Mouse (Mus musculus) A20 (cell line): ENCODE measurements around the gene Sstr5.
A peak's percentile ranks its signal among the peaks of the same experiment; 100 is the strongest.

Experiments
- DNase-seq: peaks from one replicate; pipeline ENCODE4 v3.0.0-alpha.2; 2011; ENCODE audit warnings: low read depth, low spot score

Gene Sstr5

DNA sequence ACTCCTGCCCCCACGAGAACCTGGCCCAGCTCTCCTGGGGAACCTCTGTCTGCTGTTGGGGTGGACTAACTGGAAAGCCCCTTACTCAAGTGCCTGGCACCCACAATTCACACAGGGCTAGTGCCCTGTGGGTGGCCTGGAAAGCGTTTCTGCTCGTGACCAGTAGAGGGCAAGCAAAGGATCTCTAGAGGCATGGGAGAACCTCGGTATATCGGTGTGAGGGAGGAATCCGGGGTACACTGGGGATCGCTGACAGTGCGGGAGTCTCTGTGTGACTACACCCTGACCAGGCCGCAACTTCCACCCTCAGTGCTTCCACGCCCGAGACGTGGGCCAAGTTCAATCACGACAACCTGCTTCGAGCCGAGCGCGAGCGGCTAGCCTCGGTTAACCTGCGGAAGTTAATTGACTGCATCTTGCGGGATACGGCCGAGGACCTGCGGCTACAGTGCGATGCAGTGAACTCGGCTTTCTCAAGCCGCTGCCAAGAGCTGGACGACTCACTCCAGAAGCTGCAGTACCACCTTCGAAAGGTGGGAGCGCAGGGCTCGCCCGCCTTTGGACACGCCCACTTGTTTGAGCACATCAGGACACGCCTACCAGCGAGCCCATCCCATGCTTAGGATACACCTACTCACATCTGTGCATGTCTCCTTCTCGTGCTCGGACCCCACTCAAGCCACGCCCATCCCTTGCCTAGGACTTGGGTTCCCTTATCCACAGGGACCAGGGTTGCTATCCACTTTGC, 22.6 kb downstream of the Sstr5 start:
- DNase-seq: peak; percentile 91

DNA sequence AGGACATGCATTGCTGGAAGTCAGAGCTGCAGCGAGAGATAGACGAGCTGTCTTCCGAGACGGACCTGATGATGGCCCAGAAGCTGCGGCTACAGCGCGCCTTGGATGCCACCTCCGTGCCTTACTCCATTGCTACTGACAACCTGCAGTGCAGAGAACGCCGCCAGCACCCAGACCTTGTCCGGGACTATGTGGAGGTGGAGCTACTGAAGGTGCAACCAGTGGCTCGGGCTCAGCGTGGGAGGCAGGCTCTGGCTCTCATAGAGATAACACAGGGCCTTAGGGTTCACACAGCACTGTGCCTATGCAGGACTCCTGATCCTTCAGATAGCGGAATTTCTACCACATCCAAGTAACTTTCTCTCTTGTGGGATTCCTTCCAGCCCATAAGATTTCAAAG, 25.0 kb downstream of the Sstr5 start:
- DNase-seq: no peak

DNA sequence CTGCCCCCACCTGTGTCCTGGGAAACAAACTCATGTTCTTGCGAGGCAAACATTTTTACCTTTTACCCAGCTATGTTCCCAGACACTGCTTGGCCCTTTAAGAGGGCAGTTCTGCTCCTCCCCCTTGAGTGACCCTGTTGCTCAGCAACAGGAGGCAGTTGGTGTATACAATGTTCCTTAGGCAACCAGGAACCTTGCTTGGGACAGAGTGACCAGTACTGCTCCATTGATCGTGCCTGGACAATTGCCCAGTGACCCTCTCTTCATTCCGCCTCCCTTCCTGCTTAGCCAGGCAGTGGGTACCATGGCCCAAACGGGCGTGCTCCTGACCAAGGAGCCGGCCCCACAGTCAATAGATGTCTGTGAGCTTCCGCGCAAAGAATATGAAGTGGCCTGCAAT, 25.7 kb downstream of the Sstr5 start:
- no peak for DNase-seq

DNA sequence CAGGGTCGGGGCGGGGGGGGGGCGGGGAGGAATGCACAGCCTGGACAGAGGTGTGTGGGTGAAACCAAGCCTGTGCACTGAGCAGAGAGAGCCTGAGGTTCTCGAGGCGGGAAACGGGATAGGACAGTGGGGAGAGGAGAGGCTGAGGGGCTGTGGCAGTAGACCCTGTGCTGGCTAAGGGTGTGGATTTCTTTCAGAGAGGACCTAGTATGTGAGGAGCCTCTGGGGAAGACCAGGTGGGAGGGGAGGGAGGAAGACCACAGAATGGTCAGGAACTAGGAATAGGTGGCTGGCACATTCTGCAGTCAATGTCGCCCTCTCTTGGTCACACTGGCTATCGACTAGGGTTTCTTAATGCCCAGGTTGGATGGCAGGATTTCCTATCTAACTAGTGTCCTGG, 27.3 kb downstream of the Sstr5 start:
- peak; percentile 72 for DNase-seq

DNA sequence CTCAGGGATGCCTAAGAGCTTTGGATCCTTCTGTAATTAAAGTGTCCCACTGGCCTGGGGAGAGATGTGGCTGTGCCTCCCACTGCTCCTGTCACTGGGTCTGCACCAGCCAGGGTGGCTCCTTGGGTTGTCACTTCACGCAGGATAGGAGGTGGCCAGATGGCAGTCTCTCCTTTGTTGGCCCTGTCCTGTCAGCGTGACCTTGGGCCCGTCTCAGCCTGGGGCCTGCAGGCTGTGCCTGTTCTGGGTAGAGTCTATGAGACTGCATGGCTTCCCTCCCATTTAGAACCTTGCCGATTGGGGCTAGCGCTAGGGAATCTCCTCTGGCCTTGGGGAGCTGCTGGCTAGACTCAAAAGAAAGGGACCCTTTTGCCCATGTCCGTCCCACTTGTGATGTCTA, 28.8 kb downstream of the Sstr5 start:
- DNase-seq: no peak

DNA sequence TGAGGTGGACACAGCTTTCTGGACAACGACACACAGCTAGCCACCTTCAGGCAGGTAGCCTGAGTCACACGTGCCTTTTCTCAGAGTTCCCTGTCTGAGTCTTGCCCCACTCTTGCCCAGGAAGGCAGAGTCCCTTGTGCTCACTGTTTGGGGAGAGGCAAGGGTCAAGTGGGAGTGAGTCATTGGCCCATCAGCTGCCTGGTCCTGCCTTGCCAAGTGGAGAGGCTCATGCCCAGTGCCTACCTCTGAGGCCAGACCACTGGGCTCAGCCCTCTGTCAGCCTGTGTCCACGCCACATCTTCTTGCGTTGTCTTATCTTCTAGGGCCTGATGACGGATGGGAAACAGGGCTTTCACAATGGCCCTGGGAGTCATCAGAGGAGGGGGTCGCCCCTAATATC, 29.3 kb downstream of the Sstr5 start:
- no peak for DNase-seq

DNA sequence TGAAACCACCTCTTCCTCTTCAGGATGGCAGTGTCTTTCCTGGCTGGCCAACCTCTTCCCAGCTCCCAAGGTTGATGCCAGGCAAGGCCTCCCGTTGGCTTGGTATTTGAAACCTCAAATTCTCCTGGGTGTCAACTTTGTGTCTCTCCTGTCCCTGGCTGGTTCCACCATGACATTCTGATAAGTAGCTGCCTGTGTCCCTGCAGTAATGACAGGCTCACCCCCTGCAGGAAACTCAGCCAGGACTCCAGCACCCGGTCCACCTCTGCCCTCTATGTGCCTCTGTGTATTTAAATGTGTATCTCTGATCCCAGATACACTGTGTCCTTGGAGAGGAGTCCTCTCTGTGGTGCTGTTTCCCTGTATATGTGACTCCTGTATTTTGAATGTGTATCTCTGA, 30.8 kb downstream of the Sstr5 start:
- DNase-seq: no peak

DNA sequence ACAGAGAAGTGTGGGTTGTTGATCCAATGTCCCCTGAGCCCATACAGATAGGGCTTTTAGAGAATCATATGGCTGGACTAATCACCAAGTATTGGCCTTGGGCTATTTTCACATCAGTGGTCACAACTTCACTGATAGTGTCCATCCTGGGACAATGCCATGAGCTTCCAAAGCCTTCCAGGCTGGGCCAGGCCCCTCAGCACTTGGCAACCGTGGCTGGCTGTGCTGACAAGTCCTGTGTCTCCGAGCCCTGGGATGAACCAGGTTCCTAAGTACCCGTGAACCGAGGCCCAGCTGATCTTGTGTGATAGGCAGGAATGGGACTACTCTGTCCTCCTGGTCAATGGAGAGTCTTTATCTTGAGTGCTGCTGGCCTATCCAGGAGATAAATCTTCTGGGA, 33.0 kb downstream of the Sstr5 start:
- DNase-seq: no peak

DNA sequence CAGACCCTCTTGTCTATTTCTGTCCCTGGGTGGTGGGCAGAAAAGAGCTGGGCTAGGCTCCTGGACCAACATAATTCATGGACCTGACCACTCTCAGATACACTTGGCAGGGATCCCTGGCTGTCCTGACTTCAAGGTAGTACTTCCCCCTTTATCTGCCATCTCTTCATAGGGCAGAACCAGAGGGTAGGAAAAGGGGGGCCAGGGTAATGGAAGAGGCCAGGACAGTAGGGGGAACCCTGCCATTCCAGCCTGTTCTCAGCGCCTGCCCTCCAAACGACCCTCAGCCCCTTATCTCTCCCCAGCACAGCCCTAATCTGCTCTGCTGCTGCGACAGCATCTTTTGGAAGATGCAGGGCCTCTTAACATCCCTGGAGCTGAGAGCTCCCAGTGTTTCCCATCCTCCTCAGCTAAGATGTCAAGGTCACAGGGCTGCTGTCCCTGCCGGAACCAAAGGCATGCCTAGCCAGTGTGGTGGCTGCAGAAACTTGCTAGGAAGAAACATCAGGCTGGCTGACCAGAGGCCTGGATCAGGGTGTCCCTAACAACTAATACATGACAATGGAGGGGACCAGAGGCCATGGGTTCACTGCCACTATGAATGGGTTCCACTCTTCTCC, 33.7 kb downstream of the Sstr5 start:
- no peak for DNase-seq

DNA sequence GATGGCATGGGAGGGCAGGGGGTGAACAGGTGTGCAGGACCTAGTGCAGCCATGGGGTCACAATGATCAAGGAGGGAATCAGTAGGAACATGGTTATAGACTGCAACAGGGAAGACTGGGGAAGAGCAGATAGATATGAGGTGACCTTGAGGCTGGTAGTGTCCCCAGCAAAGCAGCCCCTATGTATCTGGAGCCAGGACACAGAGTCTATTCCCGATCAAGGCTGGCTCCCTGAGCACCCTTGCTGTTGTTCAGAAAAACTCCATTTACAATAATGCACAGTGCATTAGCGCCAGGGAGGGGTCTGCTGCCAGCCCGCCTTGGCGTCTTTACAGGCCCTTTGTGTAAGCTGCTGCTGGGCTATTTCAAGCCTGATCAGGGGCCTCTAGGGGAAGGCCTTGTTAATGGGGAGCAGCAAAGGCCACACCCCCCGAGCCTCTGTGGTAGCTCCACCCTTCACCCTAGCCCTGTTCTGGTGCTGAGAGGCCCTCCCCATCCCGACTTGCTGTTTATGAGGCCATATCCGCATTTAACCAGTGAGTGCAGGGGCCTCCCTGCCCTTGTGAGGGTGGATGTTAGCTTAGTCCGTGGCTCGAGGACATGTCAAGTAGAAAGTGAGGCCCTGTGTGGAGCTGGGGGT, 34.7 kb downstream of the Sstr5 start:
- peak; percentile 96 for DNase-seq

DNA sequence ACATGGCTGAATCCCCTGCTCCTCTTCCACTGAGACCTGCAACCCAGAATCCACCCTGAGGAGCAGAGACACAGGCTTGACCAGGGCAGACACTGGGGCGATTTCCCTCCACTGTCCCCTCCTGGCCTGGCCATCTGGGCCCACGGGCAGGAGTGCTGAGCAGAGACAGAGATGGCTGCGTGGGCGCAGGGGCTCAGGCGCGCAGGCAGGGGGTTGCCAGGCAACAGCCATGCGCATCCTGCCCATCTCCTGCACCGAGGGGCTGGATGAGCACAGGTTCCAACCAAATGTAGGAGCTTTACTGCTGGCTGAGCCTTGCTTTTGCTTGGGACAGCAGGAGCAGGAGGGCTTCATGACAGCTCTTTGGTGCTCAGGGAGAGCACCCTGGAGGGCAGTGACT, 40.5 kb downstream of the Sstr5 start:
- no peak for DNase-seq

DNA sequence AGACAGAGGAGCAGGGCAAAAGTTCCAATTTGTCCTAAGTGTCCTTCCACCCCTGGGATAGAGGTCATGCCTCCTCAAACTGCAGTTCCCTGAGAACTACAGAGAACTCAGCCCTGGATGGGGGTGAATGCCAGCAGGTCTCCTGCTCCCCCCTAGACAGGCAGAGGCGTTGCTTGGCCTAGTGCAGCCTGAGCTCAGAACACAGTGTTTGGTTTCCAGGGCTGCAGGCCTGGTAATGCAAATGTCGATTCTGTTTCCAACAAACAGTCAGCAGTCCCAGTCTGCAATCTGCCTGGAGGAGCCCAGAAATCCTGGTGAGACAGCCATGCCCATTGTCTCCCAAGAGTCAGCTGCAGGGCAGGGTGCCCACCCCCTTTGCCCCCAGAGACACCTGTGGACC, 42.8 kb downstream of the Sstr5 start, which contains the start of gene Tekt4:
Tekt4 (plus strand) TSS at position 344 of the 400 bp plus-strand sequence.
- no peak for DNase-seq

DNA sequence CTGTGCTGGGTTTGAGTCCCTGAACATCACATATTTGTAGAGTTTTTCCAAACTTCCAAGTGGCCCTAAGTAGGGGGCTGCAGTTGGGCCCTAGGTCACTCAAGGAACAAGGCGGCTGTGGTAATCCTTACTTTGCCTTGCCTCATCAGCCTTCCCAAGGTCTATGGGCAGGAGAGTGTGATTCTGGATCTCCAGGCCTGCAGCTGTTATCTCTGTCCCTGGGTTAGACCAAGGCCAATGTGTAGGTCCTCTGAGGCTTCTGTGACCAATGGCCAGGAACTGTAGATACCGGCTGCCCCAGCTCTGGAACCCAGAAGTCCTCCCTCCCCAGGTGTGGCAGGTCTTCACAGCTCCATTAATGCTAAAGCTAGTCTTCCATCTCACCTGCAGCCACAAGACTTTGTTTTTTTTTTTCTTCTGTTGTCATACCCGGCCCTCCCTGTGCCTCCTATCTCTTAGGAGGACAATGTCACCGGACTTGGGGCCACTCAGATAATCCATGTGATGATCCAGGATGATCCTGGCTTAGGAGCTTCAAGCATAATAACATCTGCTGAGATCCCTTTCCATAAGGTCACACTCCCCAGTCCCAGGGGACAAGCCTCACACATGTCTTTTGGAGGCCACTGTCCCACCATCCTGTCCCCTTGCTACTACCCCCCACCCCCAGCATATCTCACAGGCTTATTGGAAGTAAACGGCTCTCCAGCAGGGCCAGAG, 44.7 kb downstream of the Sstr5 start:
- DNase-seq: no peak

DNA sequence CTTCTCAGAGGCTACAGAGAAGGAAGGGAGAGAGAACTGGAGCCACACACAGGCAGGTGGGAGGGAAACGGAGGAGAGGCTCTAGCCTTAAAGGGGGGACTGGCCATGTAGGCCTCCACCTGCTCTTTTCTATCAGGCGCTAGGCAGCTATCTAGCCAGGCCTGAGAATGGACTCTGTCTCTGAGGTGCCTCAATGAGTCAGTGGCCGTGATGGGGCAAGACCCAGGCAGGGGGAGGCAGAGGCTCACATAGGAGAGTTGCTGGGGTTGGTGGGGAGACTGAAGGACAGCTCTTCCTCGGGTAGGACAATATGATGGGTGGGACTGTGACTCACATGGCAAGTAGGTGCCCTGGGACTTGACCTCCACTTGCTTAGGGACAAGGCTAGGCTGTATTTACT, 46.8 kb downstream of the Sstr5 start:
- DNase-seq: no peak

DNA sequence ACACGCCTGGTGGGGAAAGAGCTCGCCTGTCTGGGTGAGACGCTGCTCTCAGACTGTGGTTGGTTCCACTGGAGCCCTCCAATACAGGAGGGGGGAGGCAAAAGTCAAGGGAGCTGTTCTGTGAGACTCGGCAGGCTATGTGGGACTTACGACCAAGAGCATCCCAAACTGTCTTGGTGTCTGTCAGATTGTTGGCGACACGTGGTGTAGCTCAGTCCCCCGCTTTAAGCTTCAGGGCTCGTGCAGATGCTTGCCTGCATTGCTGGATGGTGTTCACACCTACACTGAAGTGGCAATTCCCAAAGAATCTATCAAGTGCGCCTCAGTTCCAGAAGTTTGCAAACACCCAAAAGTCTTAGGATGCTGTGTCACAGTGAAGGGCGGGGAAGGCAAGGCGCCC, 49.2 kb downstream of the Sstr5 start:
- no peak for DNase-seq

DNA sequence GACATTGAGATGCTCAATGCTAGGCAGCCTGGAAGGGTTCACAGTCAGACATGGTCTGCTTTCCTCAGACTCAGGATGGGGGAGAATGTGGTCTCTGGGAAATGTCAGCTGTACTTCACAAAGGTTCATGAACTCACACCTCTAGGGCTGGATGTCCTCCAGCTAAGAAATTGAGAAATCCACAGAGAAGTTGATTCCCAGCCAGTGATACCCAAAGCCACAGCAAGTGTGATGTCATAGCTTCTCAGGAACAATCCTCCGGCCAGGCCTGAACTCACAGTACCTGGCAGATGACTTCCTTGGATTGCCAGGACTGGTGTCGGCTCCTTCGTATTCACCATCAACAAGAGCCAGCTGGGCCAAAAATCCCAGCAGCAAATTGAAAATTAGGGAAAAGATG, 51.2 kb downstream of the Sstr5 start:
- DNase-seq: no peak

DNA sequence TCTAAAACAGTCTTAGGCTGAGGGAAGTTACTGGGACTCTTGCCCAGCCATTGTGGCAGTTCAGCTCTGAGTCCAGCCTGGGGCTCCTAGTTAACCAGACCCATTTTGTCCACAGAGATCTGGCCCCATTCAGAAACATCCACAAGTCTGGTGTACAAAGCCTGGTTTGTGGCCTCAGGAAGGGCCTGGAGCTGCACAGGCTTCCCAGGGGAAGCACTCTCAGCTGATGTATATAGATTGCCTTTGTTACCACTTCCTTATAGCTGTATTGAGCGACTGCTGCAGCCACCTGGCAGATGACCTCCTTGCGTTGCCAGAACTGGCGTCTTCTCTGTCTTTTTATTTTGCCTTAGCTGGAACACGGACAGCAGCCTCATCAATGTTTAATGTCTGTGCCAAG, 52.0 kb downstream of the Sstr5 start:
- DNase-seq: peak; percentile 60

DNA sequence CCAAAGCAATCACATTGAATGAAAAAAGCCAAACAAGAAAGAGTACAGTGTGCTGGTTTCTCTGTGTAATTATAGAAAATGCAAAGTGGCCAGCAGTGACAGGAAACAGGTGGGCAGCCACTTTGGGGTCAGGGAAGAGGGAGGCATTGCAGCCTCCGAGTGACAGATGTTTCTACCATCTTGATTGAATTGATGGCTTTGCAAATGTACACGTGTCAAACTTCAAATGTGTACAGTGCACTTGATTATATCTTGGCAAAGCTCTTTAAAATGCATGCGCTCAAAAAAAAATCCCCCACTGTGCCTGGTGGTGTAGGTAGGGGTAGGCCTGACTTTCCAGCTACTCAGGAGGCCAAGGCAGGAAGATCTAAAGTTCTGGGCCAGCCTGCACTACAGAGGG, 54.2 kb downstream of the Sstr5 start:
- DNase-seq: peak; percentile 91

DNA sequence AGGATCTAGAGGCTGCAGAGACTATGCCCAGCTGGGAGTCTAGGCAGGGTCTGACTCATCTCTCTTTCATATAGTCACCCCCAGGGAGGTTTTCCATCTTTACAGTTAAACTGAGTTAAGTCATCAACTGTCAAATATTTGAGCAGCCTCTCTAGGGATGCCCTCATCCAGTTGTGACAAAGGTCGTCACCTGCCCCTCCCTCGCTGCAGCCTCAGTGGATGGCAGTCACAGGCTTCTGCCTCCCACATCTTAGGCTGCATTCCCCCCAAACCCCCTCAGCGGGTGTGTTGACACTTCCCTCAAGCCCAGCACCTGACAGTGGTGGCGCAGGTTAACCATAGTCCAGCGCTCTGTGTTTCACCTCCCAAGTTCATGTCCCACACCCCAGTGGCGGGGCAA, 55.7 kb downstream of the Sstr5 start:
- DNase-seq: no peak
